Mouse (Mus musculus) forebrain, embryonic 14.5 days (tissue): ENCODE results near the gene Smu1. TPM values are rescaled to one million over a fixed set of nuclear protein-coding genes. Genes with fewer than 3 reads are reported as not detected.
A peak's percentile ranks its signal among the peaks of the same experiment; 100 is the strongest.

ENCODE experiments used
- ATAC-seq: fragments of 200-750 bp; cut with Nextera tagmentation; 2 replicates; pipeline ENCODE4 v1.8.0; 2017; ENCODE audit warnings: mild to moderate bottlenecking, moderate library complexity
- DNase-seq: peaks from one replicate; pipeline ENCODE4 v3.0.0-alpha.2; 2015; ENCODE audit warnings: low spot score
- H3K27ac ChIP-seq: fragments of 300-500 bp; sonication (generic); 2 replicates; pipeline ENCODE4 v1.5.1; 2014; ENCODE audit warnings: low read depth, mild to moderate bottlenecking, control low read depth, low read length, moderate library complexity
- H3K27me3 ChIP-seq: fragments of 300-500 bp; sonication (generic); replicated peaks from 2 replicates; pipeline ENCODE4 v1.6.1; 2014; ENCODE audit warnings: low read length, control low read depth, mixed read lengths; ENCODE audit not compliant: control insufficient read depth, insufficient read depth
- H3K36me3 ChIP-seq: fragments of 300-500 bp; sonication (generic); 2 replicates; pipeline ENCODE4 v1.6.1; 2014; ENCODE audit warnings: low read length, control low read depth; ENCODE audit not compliant: control insufficient read depth, insufficient read depth
- H3K4me1 ChIP-seq: fragments of 300-500 bp; sonication (generic); 2 replicates; pipeline ENCODE4 v1.6.1; 2014; ENCODE audit warnings: antibody characterized with exemption, low read length, control low read depth; ENCODE audit not compliant: control insufficient read depth, insufficient read depth
- H3K4me2 ChIP-seq: fragments of 300-500 bp; sonication (generic); 2 replicates; pipeline ENCODE4 v1.6.1; 2014; ENCODE audit warnings: mild to moderate bottlenecking, control low read depth, low read length
- H3K4me3 ChIP-seq: fragments of 300-500 bp; sonication (generic); 2 replicates; pipeline ENCODE4 v1.5.1; 2014; ENCODE audit warnings: low read depth, low read length, control low read depth
- H3K9ac ChIP-seq: fragments of 300-500 bp; sonication (generic); 2 replicates; pipeline ENCODE4 v1.6.1; 2014; ENCODE audit warnings: mild to moderate bottlenecking, low read length, control low read depth, moderate library complexity
- H3K9me3 ChIP-seq: fragments of 300-500 bp; sonication (generic); replicated peaks from 2 replicates; pipeline ENCODE4 v1.6.1; 2016; ENCODE audit warnings: low read length, control low read depth, mixed read lengths; ENCODE audit not compliant: control insufficient read depth
- WGBS: fragments of 180-500 bp; shearing (Covaris S2); extraction: QIAGEN DNeasy Blood & Tissue Kit; methylation state at CpG from one replicate; pipeline ENCODE4 v1.1.7; 2014; 5-methylcytosine and 5-hydroxymethylcytosine counted together
- polyA plus RNA-seq: library from polyadenylated mRNA; unstranded; fragments of >200 nt; fragmentation: Nextera tagmentation; extraction: Ambion mirVana; gene quantifications from 2 replicates; pipeline ENCODE4 v1.2.1, GENCODE M21; 2014

Smu1 gene
- polyA plus RNA-seq, 1 experiment from 2014 or later = 177 TPM

GRCm38 (mm10) chr4:40776416-40776815 is 18.7 kb upstream of the Smu1 start:
- Histone ChIP-seq H3K4me2 (no peak overlapping the region), H3K27me3 (no peaks in the 10 kb centered on the region), H3K4me3 (no peak overlapping the region), H3K27ac (no peak overlapping the region), H3K36me3 (no peaks in the 10 kb centered on the region), H3K4me1 (no peaks in the 10 kb centered on the region; the same call in 1 of the 2 replicates), H3K9me3 (no peaks in the 10 kb centered on the region), H3K9ac (no peak overlapping the region)
- DNase-seq (no peak), ATAC-seq (no peak)
- 77% methylated on average over 4 of the region's 4 CpGs for WGBS

DNA sequence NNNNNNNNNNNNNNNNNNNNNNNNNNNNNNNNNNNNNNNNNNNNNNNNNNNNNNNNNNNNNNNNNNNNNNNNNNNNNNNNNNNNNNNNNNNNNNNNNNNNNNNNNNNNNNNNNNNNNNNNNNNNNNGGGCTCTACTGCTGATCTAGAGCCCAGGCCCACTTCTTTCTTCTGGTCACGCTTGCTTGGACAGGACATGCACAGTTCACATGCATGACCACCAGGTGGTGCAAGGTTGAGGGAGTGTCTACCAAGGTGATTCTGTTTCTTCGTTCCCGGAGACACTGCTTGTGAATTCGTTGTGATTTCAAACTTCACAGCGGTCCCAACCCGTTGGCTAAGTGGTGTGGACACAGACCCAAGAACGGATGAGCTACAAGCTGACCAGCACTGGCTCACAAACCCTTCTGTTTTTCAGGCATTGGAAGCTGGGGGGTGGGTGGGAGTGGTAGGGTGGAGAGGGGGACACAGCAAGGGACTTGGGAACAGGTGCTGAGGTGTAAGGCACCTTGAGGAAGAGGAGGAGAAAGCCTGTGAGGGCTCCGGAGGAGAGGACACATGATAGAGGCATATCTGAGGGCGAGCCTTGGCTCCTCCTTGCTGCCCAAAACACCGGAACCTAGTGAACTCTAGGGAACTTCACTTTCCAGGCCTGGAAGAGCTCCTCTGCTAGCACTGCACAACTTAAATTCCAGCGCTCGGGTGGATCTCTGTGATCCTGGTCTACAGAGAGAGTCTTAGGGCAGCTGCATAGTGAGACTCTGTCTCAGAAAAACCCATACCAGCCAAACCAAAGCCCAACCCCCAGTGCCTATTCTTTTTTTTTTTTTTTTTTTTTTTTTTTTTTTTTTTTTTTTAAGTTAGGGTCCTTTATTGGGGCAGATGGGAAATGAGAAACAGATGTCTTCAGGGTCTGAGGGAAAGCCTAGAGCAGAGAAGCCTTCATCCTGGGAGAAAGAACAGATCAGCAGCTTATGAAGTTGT is 16.8 kb upstream of the Smu1 start:
- Histone ChIP-seq H3K36me3 (no peaks in the 10 kb centered on the region), H3K9ac (no peak overlapping the region), H3K27me3 (no peaks in the 10 kb centered on the region), H3K4me2 (peak overlapping the region; percentile 28; the same call in 1 of the 2 replicates), H3K27ac (no peak overlapping the region), H3K9me3 (no peaks in the 10 kb centered on the region), H3K4me1 (no peaks in the 10 kb centered on the region; the same call in 1 of the 2 replicates), H3K4me3 (no peak overlapping the region)
- DNase-seq (peak; percentile 77), ATAC-seq (peak; percentile 56; the same call in 1 of the 2 replicates)
- 23% methylated on average over 12 of the region's 12 CpGs for WGBS

DNA sequence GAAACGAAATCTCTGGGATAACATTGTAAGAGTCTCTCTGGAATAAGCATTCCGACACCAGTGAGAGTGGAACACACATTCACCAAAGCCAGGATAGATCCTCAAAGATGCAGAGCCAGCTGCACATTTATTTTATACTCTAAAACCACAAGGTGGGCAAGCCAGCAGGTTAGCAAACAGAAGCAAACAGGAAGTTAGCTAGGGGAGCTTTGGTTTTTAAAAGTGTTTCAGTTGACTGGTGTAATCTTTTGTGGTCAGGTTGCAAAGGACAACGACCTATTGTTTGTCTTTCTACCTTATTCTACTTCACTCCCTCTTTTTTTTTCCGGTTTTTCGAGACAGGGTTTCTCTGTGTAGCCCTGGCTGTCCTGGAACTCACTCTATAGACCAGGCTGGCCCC is 2.2 kb upstream of the Smu1 start:
- Histone ChIP-seq H3K36me3 (peaks cover 6% of the 10 kb centered on the region; the same call in 1 of the 2 replicates), H3K9ac (no peak overlapping the region), H3K9me3 (no peaks in the 10 kb centered on the region), H3K4me2 (no peak overlapping the region), H3K4me1 (no peaks in the 10 kb centered on the region), H3K4me3 (no peak overlapping the region), H3K27me3 (0 out of 2 replicates have a peak, but pooled peaks cover 8% of the 10 kb centered on the region), H3K27ac (no peak overlapping the region)
- 61% methylated on average over 5 of the region's 5 CpGs for WGBS
- DNase-seq (no peak), ATAC-seq (no peak)

DNA sequence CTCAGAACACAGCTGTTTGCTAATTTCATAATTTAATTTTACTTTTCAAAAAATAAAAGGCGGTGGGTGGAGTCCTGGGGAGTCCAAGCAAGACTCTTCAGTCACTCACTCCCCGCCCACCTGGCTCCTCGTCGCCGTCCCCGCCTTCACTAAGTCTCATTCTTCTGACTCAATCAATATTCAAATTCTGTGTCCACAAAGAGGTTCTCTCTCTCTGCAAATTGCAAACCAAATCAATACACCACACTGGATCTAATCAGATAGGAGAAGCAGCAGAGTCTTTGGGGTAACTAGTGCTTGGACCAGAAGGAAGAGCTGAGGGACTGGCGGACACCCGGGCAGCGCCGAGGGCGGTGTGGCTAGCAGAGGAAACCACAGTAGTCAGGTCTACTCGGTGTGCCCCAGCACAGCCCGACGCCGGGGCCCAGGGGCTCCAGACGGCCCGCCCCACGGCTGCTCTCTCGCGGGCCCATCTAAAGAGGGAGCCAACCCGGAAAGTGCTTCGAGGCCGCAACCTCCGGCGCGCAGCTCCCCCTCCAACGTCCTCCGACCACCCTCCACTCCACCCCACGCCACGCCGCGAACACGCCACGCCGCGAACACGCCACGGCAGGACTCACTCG is 455 bp downstream of the Smu1 start:
- WGBS = under 1% methylated on average over 39 of the region's 39 CpGs
- peak overlapping the region; percentile 59 for H3K4me3 ChIP-seq
- no peaks in the 10 kb centered on the region for H3K4me1 ChIP-seq
- peaks cover 31% of the 10 kb centered on the region for H3K36me3 ChIP-seq
- peak overlapping the region; percentile 81 for H3K4me2 ChIP-seq
- H3K9me3 ChIP-seq = no peaks in the 10 kb centered on the region
- ATAC-seq (peak; percentile 83), DNase-seq (no peak)
- peak overlapping the region; percentile 71 for H3K9ac ChIP-seq
- H3K27ac ChIP-seq = peak overlapping the region; percentile 58; the same call in 1 of the 2 replicates
- 0 out of 2 replicates have a peak, but pooled peaks cover 6% of the 10 kb centered on the region for H3K27me3 ChIP-seq

- Histone ChIP-seq H3K4me3 (no peak overlapping the region), H3K9ac (no peak overlapping the region), H3K4me2 (no peak overlapping the region), H3K9me3 (no peaks in the 10 kb centered on the region), H3K27ac (no peak overlapping the region), H3K4me1 (no peaks in the 10 kb centered on the region), H3K36me3 (peaks cover 88% of the 10 kb centered on the region), H3K27me3 (no peaks in the 10 kb centered on the region)
- DNase-seq (no peak), ATAC-seq (no peak)
- WGBS = 70% methylated on average over 1 of the region's 1 CpGs
Observed at GRCm38 (mm10) chr4:40735351-40735750, 22.4 kb downstream of the Smu1 start.

- Histone ChIP-seq H3K9me3 (no peaks in the 10 kb centered on the region), H3K27ac (no peak overlapping the region), H3K27me3 (no peaks in the 10 kb centered on the region), H3K4me2 (no peak overlapping the region), H3K4me1 (no peaks in the 10 kb centered on the region), H3K4me3 (no peak overlapping the region), H3K9ac (no peak overlapping the region), H3K36me3 (peaks cover 88% of the 10 kb centered on the region)
- no peak for ATAC-seq
- no peak for DNase-seq
Observed at GRCm38 (mm10) chr4:40731262-40731661, 26.5 kb downstream of the Smu1 start.

DNA sequence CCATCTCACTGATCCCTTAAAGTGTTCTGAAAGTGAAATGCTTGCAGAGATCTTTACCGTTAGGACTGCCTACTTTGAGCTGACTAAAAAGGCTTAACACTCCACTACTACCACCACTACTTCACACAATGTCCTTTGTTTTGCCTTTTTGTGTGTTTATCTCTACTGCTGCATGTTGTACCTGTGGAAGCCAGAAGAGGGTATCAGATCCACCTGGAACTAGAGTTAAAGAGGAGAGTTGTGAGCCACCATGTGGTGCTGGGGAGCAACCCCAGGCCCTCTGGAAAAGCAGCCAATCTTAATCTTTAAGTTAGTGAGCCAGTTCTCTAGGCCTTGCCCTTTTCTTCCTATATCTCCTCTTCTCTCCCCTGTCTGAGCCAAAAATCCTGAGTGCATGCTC is 30.5 kb downstream of the Smu1 start:
- DNase-seq = no peak
- peaks cover 21% of the 10 kb centered on the region for H3K4me1 ChIP-seq
- H3K27ac ChIP-seq = no peak overlapping the region
- H3K4me3 ChIP-seq = no peak overlapping the region
- no peaks in the 10 kb centered on the region for H3K27me3 ChIP-seq
- H3K9me3 ChIP-seq = no peaks in the 10 kb centered on the region
- ATAC-seq = no peak
- whole genome bisulfite sequencing = 77% methylated on average over 1 of the region's 1 CpGs
- no peak overlapping the region for H3K4me2 ChIP-seq
- H3K9ac ChIP-seq = no peak overlapping the region
- H3K36me3 ChIP-seq = peaks cover 76% of the 10 kb centered on the region

DNA sequence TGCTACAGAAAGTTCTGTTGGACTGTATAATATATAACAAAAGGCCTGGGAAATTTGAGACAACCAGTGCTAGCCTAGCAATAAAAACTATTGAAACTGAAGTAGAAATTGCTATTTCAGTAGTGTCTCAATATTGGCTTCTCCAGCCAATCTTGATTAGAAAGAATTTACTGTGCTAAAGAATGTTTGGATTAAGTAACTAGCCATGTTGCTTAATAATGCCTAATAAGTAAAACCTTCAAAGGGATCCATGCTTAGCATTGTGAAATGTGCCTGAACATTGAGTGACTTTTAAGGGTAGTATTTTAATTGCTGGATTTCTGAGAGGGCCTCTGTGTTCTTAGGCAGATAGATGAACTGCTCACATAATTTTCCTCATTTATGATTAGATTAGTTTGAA is 32.2 kb downstream of the Smu1 start:
- Histone ChIP-seq H3K27ac (no peak overlapping the region), H3K36me3 (peaks cover 61% of the 10 kb centered on the region), H3K9ac (peak overlapping the region; percentile 32; the same call in 1 of the 2 replicates), H3K4me1 (peaks cover 31% of the 10 kb centered on the region), H3K9me3 (no peaks in the 10 kb centered on the region), H3K4me3 (no peak overlapping the region), H3K4me2 (peak overlapping the region; percentile 81), H3K27me3 (no peaks in the 10 kb centered on the region)
- DNase-seq (no peak), ATAC-seq (no peak)

DNA sequence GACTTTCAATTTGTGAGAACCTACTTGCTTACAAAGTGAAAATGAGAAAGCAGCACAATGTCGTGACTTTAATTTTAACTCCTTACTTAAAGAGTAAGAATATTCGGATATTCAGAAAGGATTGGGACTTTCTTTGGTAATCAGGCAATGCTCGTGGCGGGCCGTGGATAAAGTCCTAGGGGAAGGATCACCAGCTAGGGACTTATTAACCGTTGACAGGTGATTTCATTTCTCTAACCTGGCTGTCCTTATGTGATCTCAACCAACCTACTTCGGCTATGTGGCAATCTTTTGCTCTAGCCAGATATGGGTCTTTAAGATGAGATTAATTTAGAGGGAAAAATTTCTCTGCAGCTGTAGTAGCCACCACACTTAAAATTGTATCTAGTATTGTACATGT is 32.6 kb downstream of the Smu1 start:
- Histone ChIP-seq H3K27me3 (no peaks in the 10 kb centered on the region), H3K9me3 (no peaks in the 10 kb centered on the region), H3K36me3 (peaks cover 57% of the 10 kb centered on the region), H3K4me3 (no peak overlapping the region), H3K4me1 (peaks cover 31% of the 10 kb centered on the region), H3K9ac (peak overlapping the region; percentile 32; the same call in 1 of the 2 replicates), H3K27ac (no peak overlapping the region), H3K4me2 (peak overlapping the region; percentile 81)
- no peak for DNase-seq
- ATAC-seq = no peak
- 87% methylated on average over 7 of the region's 7 CpGs for WGBS
